Mouse (Mus musculus): ENCODE results near the gene Slc7a6os. TPM values are rescaled to one million over a fixed set of nuclear protein-coding genes. Genes with fewer than 3 reads are reported as not detected.
A peak's percentile ranks its signal among the peaks of the same experiment; 100 is the strongest.

Slc7a6os gene
- polyA plus RNA-seq, 1 experiment from 2014 or later = 36.2 TPM

- Histone ChIP-seq H3K4me3 (peak overlapping the region; percentile 90), H3K27me3 (replicated peaks) (no peaks in the 10 kb centered on the region), H3K9ac (peak overlapping the region; percentile 88), H3K36me3 (replicated peaks) (no peaks in the 10 kb centered on the region), H3K27ac (peak overlapping the region; percentile 92), H3K9me3 (no peaks in the 10 kb centered on the region), H3K4me1 (peaks cover 19% of the 10 kb centered on the region), H3K4me2 (peak overlapping the region; percentile 83)
- 31% methylated on average over 6 of the region's 6 CpGs for WGBS
- no peak for ATAC-seq (replicated peaks)
Measured at GRCm38 (mm10) chr8:106169934-106170480, 40.7 kb downstream of the Slc7a6os start.

DNA sequence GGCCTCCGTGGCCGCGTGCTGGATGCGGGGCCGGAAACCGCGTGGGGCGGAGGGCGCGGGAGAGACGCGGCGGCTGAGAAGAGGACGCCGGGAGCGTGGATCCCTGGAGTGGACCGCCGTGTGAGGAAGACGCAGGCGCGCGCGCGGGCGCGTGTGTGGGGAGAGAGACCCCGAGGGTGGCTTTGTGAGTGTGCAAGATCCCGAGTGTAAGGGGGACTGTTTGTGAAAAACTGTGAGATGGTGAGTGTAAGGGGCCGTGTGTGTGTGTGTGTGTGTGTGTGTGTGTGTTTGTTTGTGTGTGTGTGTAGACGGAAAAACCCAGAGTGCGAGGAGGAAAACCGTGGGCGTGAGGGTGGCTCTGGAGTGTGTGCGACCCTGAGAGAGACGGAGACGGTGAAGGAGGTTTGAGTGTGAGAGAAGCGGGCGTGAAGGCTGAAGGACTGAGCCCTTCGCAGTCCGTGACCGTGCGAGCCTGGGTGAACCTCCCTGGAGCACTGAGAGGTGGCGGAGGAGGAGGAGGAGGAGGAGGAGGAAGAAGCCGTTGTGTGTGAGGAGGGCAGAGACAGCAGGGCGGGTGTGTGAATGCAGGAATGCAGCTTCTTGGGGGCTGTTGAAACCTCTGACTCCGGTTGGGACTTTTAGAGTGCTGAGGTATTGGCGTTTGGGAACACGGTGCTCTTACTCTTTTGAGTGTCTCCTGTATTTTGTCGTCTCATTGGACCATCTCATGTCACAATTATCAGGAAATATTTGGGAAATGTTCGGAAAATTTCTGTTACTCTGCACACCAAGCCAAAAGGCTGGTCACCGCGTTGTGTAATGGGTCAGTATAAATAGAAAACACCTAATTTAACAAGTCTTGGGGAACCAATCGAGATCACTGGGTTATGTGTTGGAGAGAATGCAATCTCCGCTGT lies 41.5 kb downstream of the Slc7a6os start:
- peak; percentile 87 for ATAC-seq (replicated peaks)
- Histone ChIP-seq H3K4me1 (peaks cover 19% of the 10 kb centered on the region), H3K4me2 (peak overlapping the region; percentile 83), H3K4me3 (peak overlapping the region; percentile 90), H3K27me3 (replicated peaks) (no peaks in the 10 kb centered on the region), H3K9me3 (no peaks in the 10 kb centered on the region), H3K9ac (peak overlapping the region; percentile 88), H3K27ac (peak overlapping the region; percentile 92), H3K36me3 (replicated peaks) (peaks cover 3% of the 10 kb centered on the region; the same call in 1 of the 2 replicates)
- WGBS = 2% methylated on average over 53 of the region's 54 CpGs

DNA sequence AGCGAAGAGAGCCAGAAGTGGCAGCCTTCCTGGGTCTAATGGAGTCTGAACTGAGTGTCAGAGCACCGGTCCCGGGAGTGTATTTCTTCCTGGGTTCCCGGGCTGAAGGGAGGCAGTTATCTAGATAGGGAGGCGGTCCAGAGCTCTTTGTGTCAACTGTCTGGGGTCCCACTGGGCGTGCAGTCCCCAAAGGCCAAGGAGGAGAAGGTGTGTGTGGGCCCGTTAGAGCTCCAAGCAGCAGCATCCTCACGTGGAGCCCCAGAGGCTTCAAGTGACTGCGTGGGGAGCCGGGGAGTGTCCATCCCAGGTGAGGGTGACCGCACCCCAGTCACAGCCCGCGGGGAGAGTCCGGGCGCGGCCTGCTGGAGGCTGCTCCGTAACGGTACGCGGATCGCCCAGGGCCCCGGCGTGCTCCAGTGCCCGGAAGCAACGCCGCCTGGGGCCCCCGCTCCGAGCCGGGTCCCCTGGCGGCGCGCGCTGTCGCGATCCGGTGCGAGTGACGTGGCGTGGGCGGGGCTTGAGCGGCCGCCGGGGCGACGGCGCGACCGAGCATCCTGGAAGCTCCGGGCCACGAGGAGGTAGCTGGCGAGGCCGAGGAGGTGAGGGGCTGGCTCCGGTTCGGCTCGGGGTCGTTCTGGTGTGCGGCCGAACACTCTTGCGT lies 42.2 kb downstream of the Slc7a6os start, which contains the start of gene Slc7a6:
Slc7a6 (plus strand) TSS at position 502 of the 661 bp plus-strand sequence.
- Histone ChIP-seq H3K27ac (peak within 1 kb of the TSS; percentile 92), H3K4me1 (peaks cover 19% of the 10 kb centered on the region), H3K4me2 (peak within 1 kb of the TSS; percentile 83), H3K36me3 (replicated peaks) (peaks cover 11% of the 10 kb centered on the region; the same call in 1 of the 2 replicates), H3K4me3 (peak within 1 kb of the TSS; percentile 90), H3K27me3 (replicated peaks) (no peaks in the 10 kb centered on the region), H3K9me3 (no peaks in the 10 kb centered on the region), H3K9ac (peak within 1 kb of the TSS; percentile 88)
- ATAC-seq (replicated peaks) = peak; percentile 93
- under 1% methylated on average over 59 of the region's 59 CpGs for WGBS

- WGBS = 54% methylated on average over 4 of the region's 4 CpGs
- Histone ChIP-seq H3K27me3 (replicated peaks) (no peaks in the 10 kb centered on the region), H3K9ac (no peak overlapping the region), H3K4me2 (no peak overlapping the region), H3K4me1 (peaks cover 18% of the 10 kb centered on the region), H3K9me3 (no peaks in the 10 kb centered on the region), H3K36me3 (replicated peaks) (peaks cover 39% of the 10 kb centered on the region; the same call in 1 of the 2 replicates), H3K27ac (no peak overlapping the region), H3K4me3 (no peak overlapping the region)
- ATAC-seq (replicated peaks) = no peak
Measured at GRCm38 (mm10) chr8:106165460-106165859, 45.3 kb downstream of the Slc7a6os start.

GRCm38 (mm10) chr8:106163251-106163650 lies 47.5 kb downstream of the Slc7a6os start:
- ATAC-seq (replicated peaks) = no peak

GRCm38 (mm10) chr8:106159876-106160275 lies 50.9 kb downstream of the Slc7a6os start:
- Histone ChIP-seq H3K27me3 (replicated peaks) (no peaks in the 10 kb centered on the region), H3K36me3 (replicated peaks) (peaks cover 50% of the 10 kb centered on the region; the same call in 1 of the 2 replicates), H3K4me3 (no peak overlapping the region), H3K9ac (no peak overlapping the region), H3K4me2 (no peak overlapping the region), H3K27ac (no peak overlapping the region), H3K4me1 (no peaks in the 10 kb centered on the region), H3K9me3 (no peaks in the 10 kb centered on the region)
- WGBS = 89% methylated on average over 6 of the region's 6 CpGs
- ATAC-seq (replicated peaks) = no peak

More at GRCm38 (mm10) chr8:106163251-106163650, 47.5 kb downstream of the Slc7a6os start:
- Histone ChIP-seq H3K9me3 (no peaks in the 10 kb centered on the region), H3K9ac (no peak overlapping the region), H3K27me3 (replicated peaks) (no peaks in the 10 kb centered on the region), H3K4me2 (no peak overlapping the region), H3K36me3 (replicated peaks) (peaks cover 41% of the 10 kb centered on the region; the same call in 1 of the 2 replicates), H3K4me3 (no peak overlapping the region), H3K4me1 (peaks cover 8% of the 10 kb centered on the region), H3K27ac (no peak overlapping the region)
- 92% methylated on average over 9 of the region's 9 CpGs for WGBS

DNA sequence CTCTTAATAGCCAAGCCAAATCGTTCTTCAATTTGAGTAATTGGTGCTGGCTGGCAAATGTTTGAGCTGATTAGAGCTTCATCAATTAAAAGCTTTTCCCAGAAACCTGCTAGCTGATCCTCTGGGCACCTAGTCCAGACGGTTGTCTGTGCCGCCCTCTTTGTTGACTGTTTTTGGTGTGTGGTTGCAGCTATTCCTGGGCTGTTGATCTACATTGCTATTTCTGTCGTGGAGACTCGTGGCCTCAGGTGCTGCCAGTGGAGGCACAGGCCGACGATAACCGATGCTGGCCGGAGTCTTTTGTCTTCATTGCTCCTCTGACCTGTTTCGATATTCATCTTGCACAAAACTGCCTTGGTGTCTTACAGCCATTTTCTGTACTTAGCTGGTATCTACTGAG lies 52.4 kb downstream of the Slc7a6os start:
- H3K4me3 ChIP-seq = no peak overlapping the region
- no peak for ATAC-seq (replicated peaks)
- H3K4me1 ChIP-seq = no peaks in the 10 kb centered on the region
- H3K4me2 ChIP-seq = no peak overlapping the region
- H3K9me3 ChIP-seq = no peaks in the 10 kb centered on the region
- no peaks in the 10 kb centered on the region for H3K27me3 ChIP-seq (replicated peaks)
- peaks cover 38% of the 10 kb centered on the region; the same call in 1 of the 2 replicates for H3K36me3 ChIP-seq (replicated peaks)
- H3K27ac ChIP-seq = no peak overlapping the region
- 92% methylated on average over 10 of the region's 10 CpGs for WGBS
- no peak overlapping the region for H3K9ac ChIP-seq

- Histone ChIP-seq H3K27me3 (replicated peaks) (no peaks in the 10 kb centered on the region), H3K27ac (no peak overlapping the region), H3K9me3 (no peaks in the 10 kb centered on the region), H3K4me3 (no peak overlapping the region), H3K36me3 (replicated peaks) (peaks cover 29% of the 10 kb centered on the region; the same call in 1 of the 2 replicates), H3K4me1 (no peaks in the 10 kb centered on the region), H3K9ac (no peak overlapping the region), H3K4me2 (no peak overlapping the region)
- no peak for ATAC-seq (replicated peaks)
- WGBS = 95% methylated on average over 1 of the region's 1 CpGs
Measured at GRCm38 (mm10) chr8:106157419-106157818, 53.3 kb downstream of the Slc7a6os start.

GRCm38 (mm10) chr8:106152876-106153275 lies 57.9 kb downstream of the Slc7a6os start:
- Histone ChIP-seq H3K4me2 (no peak overlapping the region), H3K4me3 (no peak overlapping the region), H3K9me3 (no peaks in the 10 kb centered on the region), H3K9ac (no peak overlapping the region), H3K4me1 (peaks cover 20% of the 10 kb centered on the region), H3K27me3 (replicated peaks) (no peaks in the 10 kb centered on the region), H3K27ac (no peak overlapping the region), H3K36me3 (replicated peaks) (0 out of 2 replicates have a peak, but pooled peaks cover 5% of the 10 kb centered on the region)
- ATAC-seq (replicated peaks) = no peak
- WGBS = 84% methylated on average over 4 of the region's 4 CpGs

DNA sequence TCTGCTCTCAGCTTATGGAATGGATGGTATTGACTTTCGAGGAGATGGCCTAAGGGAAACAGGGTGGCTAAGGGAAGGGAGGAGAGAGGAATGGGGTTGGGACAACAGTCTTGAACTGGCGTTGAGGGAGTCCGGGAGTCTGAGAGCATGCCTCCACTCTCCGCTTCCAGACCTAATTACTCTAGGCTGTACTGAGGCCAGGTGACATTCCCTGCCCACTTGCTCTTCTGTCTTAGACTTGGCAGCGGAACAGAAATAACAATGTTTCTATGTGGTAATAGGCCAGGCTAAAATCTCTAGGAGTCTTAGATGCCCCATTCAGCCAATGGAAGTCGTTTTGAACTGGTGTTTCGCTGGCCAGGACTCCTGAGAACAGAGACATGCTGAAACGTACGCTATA lies 59.7 kb downstream of the Slc7a6os start:
- Histone ChIP-seq H3K4me2 (peak overlapping the region; percentile 76), H3K9ac (peak overlapping the region; percentile 83), H3K4me1 (peaks cover 20% of the 10 kb centered on the region), H3K27ac (0 out of 2 replicates have a peak overlapping the region, but pooled peaks have one; percentile 69), H3K36me3 (replicated peaks) (0 out of 2 replicates have a peak, but pooled peaks cover 1% of the 10 kb centered on the region), H3K4me3 (peak overlapping the region; percentile 96), H3K27me3 (replicated peaks) (no peaks in the 10 kb centered on the region), H3K9me3 (no peaks in the 10 kb centered on the region)
- ATAC-seq (replicated peaks) = no peak
- 81% methylated on average over 9 of the region's 9 CpGs for WGBS
